Mouse (Mus musculus) C2C12 (cell line): ENCODE data around the gene Gm28043.

Experiments
- CEBPB ChIP-seq: IDR thresholded peaks from one replicate; pipeline ENCODE4 v1.6.1; 2011; ENCODE audit warnings: low read depth, mild to moderate bottlenecking, control low read depth, moderate library complexity
- CTCF ChIP-seq: IDR thresholded peaks from one replicate; pipeline ENCODE4 v1.5.1; 2011; ENCODE audit not compliant: control insufficient read depth, insufficient read depth, insufficient read length
- MAX ChIP-seq: IDR thresholded peaks from one replicate; pipeline ENCODE4 v1.6.1; 2011; ENCODE audit warnings: mild to moderate bottlenecking, control low read depth
- USF1 ChIP-seq: IDR thresholded peaks from one replicate; pipeline ENCODE4 v1.6.1; 2011; ENCODE audit warnings: low read depth, mild to moderate bottlenecking, control low read depth, moderate library complexity

DNA sequence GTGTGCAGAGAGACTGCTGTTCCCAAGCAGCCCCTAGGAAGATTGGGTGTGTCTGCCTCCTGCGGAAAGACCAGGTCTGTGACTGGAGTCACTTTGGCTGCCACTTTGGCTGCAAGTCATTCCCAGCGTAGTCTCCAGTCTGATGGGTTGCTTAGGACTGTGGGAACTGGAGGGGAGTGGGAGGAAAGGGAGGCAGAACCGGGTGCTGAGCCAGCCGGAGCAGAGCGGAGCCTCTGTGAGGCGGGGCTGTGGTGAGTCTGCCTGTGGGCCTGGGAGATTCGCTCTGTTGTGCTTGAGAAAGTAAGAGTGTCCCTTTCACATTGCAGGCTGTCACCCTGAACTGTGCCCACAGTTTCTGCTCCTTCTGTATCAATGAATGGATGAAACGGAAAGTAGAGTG is 20.8 kb downstream of the Gm28043 start:
- no peak for TF ChIP-seq CEBPB
- no peak for TF ChIP-seq USF1
- no peak for TF ChIP-seq CTCF
- no peak for TF ChIP-seq MAX
